Mouse (Mus musculus): ENCODE measurements around the gene H1foo. TPM values are rescaled to one million over a fixed set of nuclear protein-coding genes. Genes with fewer than 3 reads are reported as not detected.
A peak's percentile ranks its signal among the peaks of the same experiment; 100 is the strongest.

Gene H1foo
- total and polyA plus RNA-seq, 2 experiments from 2014 or later, result not detected

GRCm38 (mm10) chr6:115990056-115990455 lies 45.3 kb downstream of the H1foo start:
- WGBS, result 68% methylated on average over 3 of the region's 3 CpGs
- peak overlapping the region; percentile 64 for H3K4me2 ChIP-seq (ENCODE audit: low read depth, low read length)
- H3K36me3 ChIP-seq (replicated peaks; ENCODE audit: control insufficient read depth, insufficient read depth, low read length), result no peaks in the 10 kb centered on the region; the same call in 1 of the 2 replicates
- ATAC-seq (ENCODE audit: insufficient read depth, low read depth) (no peak), DNase-seq (ENCODE audit: low spot score) (no peak)
- peak overlapping the region; percentile 8; the same call in 1 of the 2 replicates for H3K27ac ChIP-seq (ENCODE audit: low read depth)
- peaks cover 26% of the 10 kb centered on the region for H3K27me3 ChIP-seq (ENCODE audit: control insufficient read depth, insufficient read depth, low read length)
- peak overlapping the region; percentile 38 for H3K9ac ChIP-seq (replicated peaks; ENCODE audit: low read depth, low read length)
- H3K9me3 ChIP-seq (replicated peaks; ENCODE audit: control insufficient read depth, low read length), result peaks cover 9% of the 10 kb centered on the region
- peaks cover 12% of the 10 kb centered on the region; the same call in 1 of the 2 replicates for H3K4me1 ChIP-seq (ENCODE audit: control insufficient read depth, insufficient read depth)
- TF ChIP-seq CTCF (IDR thresholded peaks at IDR 0.05; ENCODE audit: low read depth) (no peak), EP300 (IDR thresholded peaks at IDR 0.05; ENCODE audit: low read depth) (no peak)
- H3K4me3 ChIP-seq (ENCODE audit: low read depth, low read length), result peak overlapping the region; percentile 65

GRCm38 (mm10) chr6:115990479-115990878 lies 45.7 kb downstream of the H1foo start:
- WGBS, result 52% methylated on average over 9 of the region's 9 CpGs
- Histone ChIP-seq H3K9me3 (replicated peaks; ENCODE audit: control insufficient read depth, low read length) (peaks cover 11% of the 10 kb centered on the region), H3K27me3 (ENCODE audit: control insufficient read depth, insufficient read depth, low read length) (peaks cover 26% of the 10 kb centered on the region), H3K9ac (replicated peaks; ENCODE audit: low read depth, low read length) (peak overlapping the region; percentile 38), H3K36me3 (replicated peaks; ENCODE audit: control insufficient read depth, insufficient read depth, low read length) (no peaks in the 10 kb centered on the region; the same call in 1 of the 2 replicates), H3K27ac (ENCODE audit: low read depth) (peak overlapping the region; percentile 28; the same call in 1 of the 2 replicates), H3K4me3 (ENCODE audit: low read depth, low read length) (peak overlapping the region; percentile 65), H3K4me2 (ENCODE audit: low read depth, low read length) (peak overlapping the region; percentile 64), H3K4me1 (ENCODE audit: control insufficient read depth, insufficient read depth) (peaks cover 11% of the 10 kb centered on the region; the same call in 1 of the 2 replicates)
- no peak for DNase-seq (ENCODE audit: low spot score)
- no peak for ATAC-seq (ENCODE audit: insufficient read depth, low read depth)
- TF ChIP-seq CTCF (IDR thresholded peaks at IDR 0.05; ENCODE audit: low read depth) (no peak), EP300 (IDR thresholded peaks at IDR 0.05; ENCODE audit: low read depth) (no peak)

DNA sequence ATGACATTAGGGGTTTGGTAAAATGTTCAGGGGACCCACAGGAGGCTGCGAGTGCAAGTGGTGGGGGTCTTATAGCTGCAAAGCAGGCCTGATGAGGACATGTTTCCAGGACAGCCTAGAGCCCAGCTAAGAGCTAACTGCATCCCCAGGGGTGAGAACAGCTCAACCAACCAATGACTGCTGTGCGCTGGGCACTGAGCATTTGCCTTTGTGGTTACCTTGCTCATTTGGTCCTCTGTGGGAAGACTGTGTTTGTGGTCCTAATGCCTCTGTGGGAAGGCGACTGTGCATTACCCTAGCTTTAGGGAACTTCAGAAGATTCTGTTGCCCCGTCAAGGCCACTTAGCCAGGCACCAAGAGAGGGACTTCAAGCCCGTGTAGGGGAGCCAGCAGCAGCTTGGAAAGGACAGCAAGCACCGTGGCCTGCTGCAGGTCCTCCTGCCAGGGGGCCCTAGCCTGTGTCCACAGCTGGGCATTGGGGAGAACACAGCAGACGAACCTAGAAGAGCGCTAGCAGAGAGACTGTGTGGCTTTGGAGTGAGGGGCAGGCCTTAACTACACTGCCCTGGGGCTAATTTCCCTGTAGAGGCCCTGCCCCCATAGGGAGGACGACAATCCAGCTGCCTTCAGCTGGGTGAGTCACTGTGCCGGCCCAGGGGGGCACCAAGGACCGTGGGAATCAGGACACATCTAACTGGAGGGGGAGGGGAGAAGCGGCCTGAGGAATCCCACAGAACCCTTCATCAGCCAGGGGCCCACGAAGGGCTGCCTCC lies 46.6 kb downstream of the H1foo start:
- ATAC-seq (ENCODE audit: insufficient read depth, low read depth), result no peak
- no peak for TF ChIP-seq EP300 (IDR thresholded peaks at IDR 0.05; ENCODE audit: low read depth)
- no peak for TF ChIP-seq CTCF (IDR thresholded peaks at IDR 0.05; ENCODE audit: low read depth)
- peak overlapping the region; percentile 65 for H3K4me3 ChIP-seq (ENCODE audit: low read depth, low read length)

DNA sequence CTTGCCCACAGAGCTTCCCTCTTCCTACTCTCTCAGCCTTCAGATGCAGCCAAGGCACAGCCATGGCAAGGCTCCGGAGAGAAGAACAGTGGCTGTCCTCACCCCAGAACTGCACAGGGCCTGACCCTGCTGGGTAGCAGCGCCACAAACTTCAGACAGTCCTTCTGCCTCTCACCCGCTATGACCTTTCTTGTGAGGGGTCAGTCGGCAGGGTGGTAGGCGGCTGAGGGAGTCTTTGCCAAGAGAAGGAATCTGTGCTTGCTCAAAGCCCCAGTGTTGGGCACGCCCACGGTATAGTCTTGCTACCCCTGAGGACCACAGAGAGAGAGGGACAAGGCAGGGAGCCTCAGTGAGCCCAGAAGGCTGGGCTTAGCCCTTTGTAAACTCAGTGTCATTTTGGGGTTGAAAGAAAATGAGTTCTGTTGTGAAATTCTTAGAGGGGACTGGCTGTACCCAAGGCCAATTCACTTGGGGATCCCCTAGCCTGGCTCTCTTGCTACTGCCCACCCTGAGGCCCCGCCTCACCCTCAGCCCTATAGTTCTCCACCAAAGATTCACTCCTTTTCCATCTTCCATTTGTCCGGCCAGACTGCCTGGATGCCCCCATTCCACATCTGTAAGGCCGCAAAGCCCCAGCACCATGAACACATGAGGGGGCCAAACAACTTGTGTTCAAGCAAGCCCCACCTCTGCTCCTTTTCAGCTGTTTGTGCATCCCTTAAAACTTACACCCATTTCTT lies 47.3 kb downstream of the H1foo start:
- Histone ChIP-seq H3K36me3 (replicated peaks; ENCODE audit: control insufficient read depth, insufficient read depth, low read length) (no peaks in the 10 kb centered on the region; the same call in 1 of the 2 replicates), H3K9me3 (replicated peaks; ENCODE audit: control insufficient read depth, low read length) (peaks cover 11% of the 10 kb centered on the region), H3K4me2 (ENCODE audit: low read depth, low read length) (peak overlapping the region; percentile 64), H3K9ac (replicated peaks; ENCODE audit: low read depth, low read length) (peak overlapping the region; percentile 71), H3K4me3 (ENCODE audit: low read depth, low read length) (peak overlapping the region; percentile 65), H3K27me3 (ENCODE audit: control insufficient read depth, insufficient read depth, low read length) (peaks cover 26% of the 10 kb centered on the region), H3K27ac (ENCODE audit: low read depth) (peak overlapping the region; percentile 28), H3K4me1 (ENCODE audit: control insufficient read depth, insufficient read depth) (no peaks in the 10 kb centered on the region; the same call in 1 of the 2 replicates)
- DNase-seq (ENCODE audit: low spot score) (no peak), ATAC-seq (ENCODE audit: insufficient read depth, low read depth) (no peak)
- WGBS, result 47% methylated on average over 10 of the region's 10 CpGs
- no peak for TF ChIP-seq EP300 (IDR thresholded peaks at IDR 0.05; ENCODE audit: low read depth)
- TF ChIP-seq CTCF (IDR thresholded peaks at IDR 0.05; ENCODE audit: low read depth), result no peak

More for the DNA sequence above, 46.6 kb downstream of the H1foo start:
- peak overlapping the region; percentile 71 for H3K9ac ChIP-seq (replicated peaks; ENCODE audit: low read depth, low read length)
- peaks cover 3% of the 10 kb centered on the region; the same call in 1 of the 2 replicates for H3K4me1 ChIP-seq (ENCODE audit: control insufficient read depth, insufficient read depth)
- peaks cover 11% of the 10 kb centered on the region for H3K9me3 ChIP-seq (replicated peaks; ENCODE audit: control insufficient read depth, low read length)
- peak overlapping the region; percentile 64 for H3K4me2 ChIP-seq (ENCODE audit: low read depth, low read length)
- H3K36me3 ChIP-seq (replicated peaks; ENCODE audit: control insufficient read depth, insufficient read depth, low read length), result no peaks in the 10 kb centered on the region; the same call in 1 of the 2 replicates
- WGBS, result 36% methylated on average over 13 of the region's 13 CpGs
- DNase-seq (ENCODE audit: low spot score), result no peak
- peaks cover 26% of the 10 kb centered on the region for H3K27me3 ChIP-seq (ENCODE audit: control insufficient read depth, insufficient read depth, low read length)
- peak overlapping the region; percentile 28 for H3K27ac ChIP-seq (ENCODE audit: low read depth)

GRCm38 (mm10) chr6:115992981-115993380 lies 48.2 kb downstream of the H1foo start:
- H3K27me3 ChIP-seq (ENCODE audit: control insufficient read depth, insufficient read depth, low read length), result peaks cover 26% of the 10 kb centered on the region
- H3K27ac ChIP-seq (ENCODE audit: low read depth), result peak overlapping the region; percentile 13; the same call in 1 of the 2 replicates
- TF ChIP-seq CTCF (IDR thresholded peaks at IDR 0.05; ENCODE audit: low read depth), result no peak
- no peak for DNase-seq (ENCODE audit: low spot score)
- H3K4me3 ChIP-seq (ENCODE audit: low read depth, low read length), result peak overlapping the region; percentile 65
- no peaks in the 10 kb centered on the region; the same call in 1 of the 2 replicates for H3K36me3 ChIP-seq (replicated peaks; ENCODE audit: control insufficient read depth, insufficient read depth, low read length)
- no peak for ATAC-seq (ENCODE audit: insufficient read depth, low read depth)
- 58% methylated on average over 6 of the region's 6 CpGs for WGBS
- H3K9me3 ChIP-seq (replicated peaks; ENCODE audit: control insufficient read depth, low read length), result peaks cover 11% of the 10 kb centered on the region
- peak overlapping the region; percentile 71 for H3K9ac ChIP-seq (replicated peaks; ENCODE audit: low read depth, low read length)
- peaks cover 2% of the 10 kb centered on the region; the same call in 1 of the 2 replicates for H3K4me1 ChIP-seq (ENCODE audit: control insufficient read depth, insufficient read depth)
- peak overlapping the region; percentile 64 for H3K4me2 ChIP-seq (ENCODE audit: low read depth, low read length)

All from heart, postnatal 0 days (tissue).